Mouse (Mus musculus): ENCODE data around the gene Ano3. TPM values are rescaled to one million over a fixed set of nuclear protein-coding genes. Genes with fewer than 3 reads are reported as not detected.

The Ano3 gene
- polyA plus RNA-seq, 1 experiment from 2014 or later = 0.69 TPM

DNA sequence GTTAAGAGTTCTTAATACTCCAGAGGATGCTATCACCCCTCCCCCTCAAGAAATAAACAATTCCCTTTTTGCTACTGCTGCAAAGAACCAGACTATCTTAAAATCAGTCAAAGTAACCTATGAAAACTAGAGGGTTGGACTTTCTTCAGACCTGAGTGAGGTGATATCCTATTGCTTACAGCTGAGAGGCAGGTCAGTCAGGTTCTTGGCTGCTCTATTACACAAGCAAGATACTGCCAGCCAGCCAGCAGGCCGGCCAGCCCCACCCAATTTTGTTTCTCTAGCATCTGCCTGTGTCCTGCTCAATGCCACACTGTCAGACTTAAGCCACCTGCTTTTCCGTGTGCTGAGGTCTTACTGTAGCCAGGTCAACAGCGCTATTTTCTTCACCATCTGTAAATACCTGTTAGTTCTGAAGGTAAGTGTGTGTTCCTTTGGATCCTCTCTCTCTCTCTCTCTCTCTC lies 229.4 kb downstream of the Ano3 start, which contains the start of gene Muc15:
Gene Muc15, plus strand, starts transcription at position 51 of the 464 bp plus-strand sequence.
- Histone ChIP-seq H3K9me3 (no peaks in the 10 kb centered on the region), H3K4me3 (no peak within 1 kb of the TSS), H3K4me2 (replicated peaks) (no peak within 1 kb of the TSS), H3K27ac (no peak within 1 kb of the TSS), H3K36me3 (no peaks in the 10 kb centered on the region), H3K9ac (no peak within 1 kb of the TSS), H3K4me1 (no peaks in the 10 kb centered on the region), H3K27me3 (no peaks in the 10 kb centered on the region)
- ATAC-seq (ENCODE audit: insufficient number of reproducible peaks, insufficient read depth, low FRiP score, low TSS enrichment) = no peak
- WGBS = 55% methylated on average over 3 of the region's 3 CpGs

DNA sequence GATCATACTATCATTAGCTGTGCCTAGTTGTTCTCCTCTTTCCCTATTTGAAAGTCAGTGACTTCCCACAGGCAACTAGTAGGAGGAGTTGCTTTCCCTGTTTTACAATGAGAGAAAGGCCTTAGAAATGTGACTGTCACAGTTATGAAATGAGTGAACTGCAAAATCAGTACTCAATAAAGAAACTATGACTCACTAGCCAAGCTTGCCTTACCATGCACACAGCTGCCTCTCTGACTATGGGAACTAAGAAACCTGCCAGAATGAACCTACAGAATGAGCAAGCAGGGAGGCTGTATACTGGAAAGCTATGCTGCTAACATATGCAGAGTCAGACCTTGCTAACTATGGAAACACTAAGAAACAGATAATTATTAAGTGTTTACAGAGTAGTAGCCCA lies 231.7 kb downstream of the Ano3 start:
- no peak overlapping the region for H3K4me2 ChIP-seq (replicated peaks)
- H3K36me3 ChIP-seq = no peaks in the 10 kb centered on the region
- no peak overlapping the region for H3K9ac ChIP-seq
- H3K27me3 ChIP-seq = no peaks in the 10 kb centered on the region
- H3K9me3 ChIP-seq = no peaks in the 10 kb centered on the region
- no peak overlapping the region for H3K4me3 ChIP-seq
- no peak overlapping the region for H3K27ac ChIP-seq
- H3K4me1 ChIP-seq = no peaks in the 10 kb centered on the region
- no peak for ATAC-seq (ENCODE audit: insufficient number of reproducible peaks, insufficient read depth, low FRiP score, low TSS enrichment)

DNA sequence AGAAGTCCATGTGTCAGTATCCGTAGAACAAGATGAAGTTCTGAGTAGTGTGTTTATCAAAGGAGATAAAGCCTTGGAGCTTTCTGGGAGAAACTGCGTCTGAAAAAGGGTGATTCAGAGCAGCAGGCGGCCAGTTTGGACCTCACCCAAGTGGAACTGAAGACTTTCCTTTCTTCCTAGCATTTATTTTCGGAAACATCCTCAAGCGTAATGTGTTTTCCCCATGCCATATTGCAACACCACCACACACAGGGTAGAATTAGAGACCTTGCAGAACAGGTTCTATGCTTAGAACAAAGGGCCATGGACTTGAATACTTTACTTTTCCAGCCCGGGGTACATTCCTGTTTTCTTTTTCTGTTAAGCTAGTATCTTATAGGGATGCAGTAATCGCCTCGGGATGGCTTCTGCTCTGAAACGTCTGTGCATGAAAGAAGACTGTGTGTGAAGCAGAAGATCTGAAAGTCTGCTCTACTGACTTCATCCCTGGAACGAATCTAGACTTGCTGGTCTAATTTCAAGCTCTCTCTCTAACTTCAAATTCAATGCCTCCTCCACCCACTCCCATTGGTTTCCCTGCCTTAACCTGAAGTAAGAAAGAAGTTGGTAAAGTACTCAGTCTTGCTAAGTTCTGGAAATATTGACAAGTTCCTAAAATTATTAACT lies 240.5 kb downstream of the Ano3 start:
- Histone ChIP-seq H3K9me3 (no peaks in the 10 kb centered on the region), H3K27me3 (no peaks in the 10 kb centered on the region), H3K27ac (no peak overlapping the region), H3K36me3 (no peaks in the 10 kb centered on the region), H3K4me1 (no peaks in the 10 kb centered on the region), H3K9ac (no peak overlapping the region), H3K4me2 (replicated peaks) (no peak overlapping the region), H3K4me3 (no peak overlapping the region)
- 83% methylated on average over 10 of the region's 10 CpGs for WGBS
- ATAC-seq (ENCODE audit: insufficient number of reproducible peaks, insufficient read depth, low FRiP score, low TSS enrichment) = no peak

DNA sequence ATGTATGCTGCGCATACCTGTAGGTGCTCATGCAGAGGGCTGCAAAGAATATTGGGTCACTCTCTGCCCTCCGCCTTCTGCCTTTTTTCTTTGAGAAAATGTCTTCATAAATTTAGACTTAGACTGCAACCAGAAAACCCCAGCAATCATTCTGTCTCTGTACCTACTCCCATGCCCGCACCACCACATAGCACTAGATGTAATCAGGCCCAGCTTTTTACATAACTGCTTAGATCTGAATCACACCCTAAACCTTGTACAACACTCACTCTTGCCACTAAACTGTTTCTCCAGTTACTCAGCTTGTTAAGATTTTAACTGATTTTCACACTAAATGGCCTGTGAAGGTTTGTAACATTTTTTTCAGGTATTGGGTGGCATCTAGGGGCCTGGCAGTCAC lies 241.3 kb downstream of the Ano3 start:
- no peak for ATAC-seq (ENCODE audit: insufficient number of reproducible peaks, insufficient read depth, low FRiP score, low TSS enrichment)
- WGBS = 94% methylated on average over 3 of the region's 3 CpGs

DNA sequence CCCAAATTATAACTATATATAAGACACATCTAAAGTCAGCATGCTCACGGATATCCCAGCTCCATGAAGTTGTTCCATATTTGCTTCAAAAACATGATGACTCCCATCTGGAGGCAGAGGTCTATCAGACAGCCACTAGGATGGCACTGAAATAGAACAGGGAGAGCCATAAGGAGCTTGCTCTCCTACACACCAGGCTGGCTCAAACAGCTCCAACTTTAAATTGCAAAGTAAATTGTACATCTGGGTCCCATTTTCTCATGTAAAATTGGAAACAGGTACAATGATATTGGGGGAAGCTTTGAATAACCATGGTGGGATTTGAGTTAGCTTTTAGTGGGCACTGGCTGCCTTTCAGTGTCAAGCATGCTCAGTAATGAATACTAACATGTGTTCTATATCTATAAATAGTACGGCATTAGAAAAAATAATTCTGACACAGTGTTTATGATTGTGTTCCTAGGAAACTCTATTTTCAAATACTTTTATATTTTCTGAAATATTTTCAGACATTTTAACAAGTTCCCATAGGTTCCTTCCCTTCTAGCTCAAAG lies 279.6 kb downstream of the Ano3 start:
- ATAC-seq (ENCODE audit: insufficient number of reproducible peaks, insufficient read depth, low FRiP score, low TSS enrichment) = no peak
- Histone ChIP-seq H3K9ac (no peak overlapping the region), H3K4me2 (replicated peaks) (no peak overlapping the region), H3K27ac (no peak overlapping the region), H3K27me3 (no peaks in the 10 kb centered on the region), H3K4me3 (no peak overlapping the region), H3K4me1 (0 out of 2 replicates have a peak, but pooled peaks cover 3% of the 10 kb centered on the region), H3K9me3 (no peaks in the 10 kb centered on the region), H3K36me3 (no peaks in the 10 kb centered on the region)
- 34% methylated on average over 2 of the region's 2 CpGs for WGBS

More for the DNA sequence above, 241.3 kb downstream of the Ano3 start:
- H3K36me3 ChIP-seq = no peaks in the 10 kb centered on the region
- no peak overlapping the region for H3K27ac ChIP-seq
- no peaks in the 10 kb centered on the region for H3K4me1 ChIP-seq
- H3K9ac ChIP-seq = no peak overlapping the region
- H3K9me3 ChIP-seq = no peaks in the 10 kb centered on the region
- H3K4me2 ChIP-seq (replicated peaks) = no peak overlapping the region
- H3K27me3 ChIP-seq = no peaks in the 10 kb centered on the region
- no peak overlapping the region for H3K4me3 ChIP-seq

DNA sequence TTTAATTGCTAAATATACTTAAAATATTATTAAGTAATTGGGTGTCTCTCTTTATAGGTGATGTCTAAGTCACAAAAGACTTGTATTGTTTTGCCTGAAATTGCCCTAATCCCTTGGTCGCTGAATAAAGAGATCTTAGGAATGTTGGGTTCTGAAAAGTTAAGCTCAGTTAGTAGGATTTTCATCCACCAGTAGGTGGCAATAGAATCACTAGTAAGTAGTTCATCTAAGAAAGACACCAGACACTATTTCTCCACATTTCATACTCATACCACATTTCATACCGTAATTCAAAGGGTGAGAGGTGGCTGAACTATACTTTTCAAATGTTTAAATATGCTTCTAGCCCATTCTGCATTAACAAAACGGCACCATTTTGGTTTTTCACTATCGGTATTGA lies 287.4 kb downstream of the Ano3 start:
- no peaks in the 10 kb centered on the region for H3K4me1 ChIP-seq
- H3K4me3 ChIP-seq = no peak overlapping the region
- 41% methylated on average over 4 of the region's 4 CpGs for WGBS
- H3K36me3 ChIP-seq = no peaks in the 10 kb centered on the region
- no peaks in the 10 kb centered on the region for H3K9me3 ChIP-seq
- no peak overlapping the region for H3K9ac ChIP-seq
- H3K4me2 ChIP-seq (replicated peaks) = no peak overlapping the region
- H3K27me3 ChIP-seq = no peaks in the 10 kb centered on the region
- ATAC-seq (ENCODE audit: insufficient number of reproducible peaks, insufficient read depth, low FRiP score, low TSS enrichment) = no peak
- H3K27ac ChIP-seq = no peak overlapping the region

DNA sequence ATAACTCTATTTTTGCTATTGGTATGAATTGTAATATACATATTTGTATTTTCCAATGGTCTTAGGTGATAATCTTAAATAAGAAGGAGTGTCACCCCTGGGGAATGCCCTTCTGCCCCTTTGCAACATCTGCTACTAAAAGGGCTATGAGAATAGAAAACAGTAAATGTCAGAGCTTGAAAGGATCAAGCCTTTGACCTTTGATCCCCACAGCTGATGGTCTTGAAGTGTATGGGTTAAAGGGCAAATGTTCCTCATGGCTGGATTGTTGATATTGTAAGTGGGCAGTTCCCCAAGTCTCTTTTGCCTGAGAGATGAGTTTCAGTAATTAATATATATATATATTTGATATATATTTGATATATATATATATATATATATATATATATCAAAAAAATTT lies 305.9 kb downstream of the Ano3 start:
- Histone ChIP-seq H3K4me2 (replicated peaks) (no peak overlapping the region), H3K9ac (no peak overlapping the region), H3K27ac (no peak overlapping the region), H3K36me3 (no peaks in the 10 kb centered on the region), H3K4me3 (no peak overlapping the region), H3K4me1 (no peaks in the 10 kb centered on the region), H3K27me3 (no peaks in the 10 kb centered on the region), H3K9me3 (no peaks in the 10 kb centered on the region)
- ATAC-seq (ENCODE audit: insufficient number of reproducible peaks, insufficient read depth, low FRiP score, low TSS enrichment) = no peak

DNA sequence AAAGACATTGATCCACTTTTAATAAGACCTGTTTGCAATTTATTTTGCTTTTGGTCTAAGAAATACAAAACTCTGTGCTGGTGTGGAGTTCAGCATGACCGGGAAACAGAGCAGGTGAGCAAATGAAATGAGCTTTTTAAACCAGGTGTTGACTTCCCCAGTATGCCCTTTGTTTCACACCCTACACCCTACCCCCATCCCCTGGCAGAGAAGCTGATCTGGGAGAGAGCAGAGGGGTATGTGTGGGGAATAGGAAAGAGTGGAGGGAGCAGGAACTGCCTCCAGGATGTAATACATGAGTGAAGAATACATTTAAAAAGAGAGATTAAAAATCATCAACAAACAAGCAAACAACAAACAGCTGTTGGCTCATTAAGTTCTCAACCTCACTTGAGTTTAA lies 306.4 kb downstream of the Ano3 start:
- H3K9ac ChIP-seq = no peak overlapping the region
- no peaks in the 10 kb centered on the region for H3K4me1 ChIP-seq
- no peaks in the 10 kb centered on the region for H3K36me3 ChIP-seq
- no peak overlapping the region for H3K4me2 ChIP-seq (replicated peaks)
- H3K27ac ChIP-seq = no peak overlapping the region
- H3K9me3 ChIP-seq = no peaks in the 10 kb centered on the region
- H3K27me3 ChIP-seq = no peaks in the 10 kb centered on the region
- WGBS = 57% methylated on average over 1 of the region's 1 CpGs
- H3K4me3 ChIP-seq = no peak overlapping the region
- ATAC-seq (ENCODE audit: insufficient number of reproducible peaks, insufficient read depth, low FRiP score, low TSS enrichment) = no peak

Other genes with a start within 250 kb of the Ano3 start
- gene Muc15, start 229.6 kb downstream of the Ano3 start, polyA plus RNA-seq (2016; fragmentation: Nextera tagmentation; extraction: Ambion mirVana) = 0.10 and 0.19 TPM in 2 replicates
- gene Gm13941, start 155.1 kb upstream of the Ano3 start, polyA plus RNA-seq (2016; fragmentation: Nextera tagmentation; extraction: Ambion mirVana) = not detected in 2 replicates
- gene Gm15130, start 202.0 kb upstream of the Ano3 start, polyA plus RNA-seq (2016; fragmentation: Nextera tagmentation; extraction: Ambion mirVana) = not detected in 2 replicates

Measured in embryonic facial prominence, embryonic 12.5 days (tissue).